8 mouse cellular contexts compared by ENCODE assay signal in genomic region chr15:59783393-59783781, GRCm38 (mm10).
A peak's percentile ranks its signal among the peaks of the same experiment; 100 is the strongest.
DNase-seq lines count a peak whose midpoint lies in the region; ATAC-seq lines count a peak whose summit lies in the region.

No protein-coding gene starts in this region.

- H3K36me3 ChIP-seq in liver, embryonic 15.5 days (replicated peaks) = no peaks in the 10 kb centered on the region

- peak overlapping the region; percentile 69 for H3K27ac ChIP-seq in liver, embryonic 15.5 days (replicated peaks)

- H3K9me3 ChIP-seq in liver, embryonic 15.5 days (replicated peaks) = no peaks in the 10 kb centered on the region

- H3K4me2 ChIP-seq in liver, embryonic 15.5 days = no peak overlapping the region

- H3K9ac ChIP-seq in liver, embryonic 15.5 days = no peak overlapping the region

- H3K4me3 ChIP-seq in liver, embryonic 15.5 days (replicated peaks) = no peak overlapping the region

- DNase-seq in embryo, embryonic 9.5 days (ENCODE audit: extremely low spot score) = peak; percentile 29
- no peak for DNase-seq in embryo, embryonic 10.5 days (ENCODE audit: low spot score)
- peak; percentile 31 for DNase-seq in retina, embryonic 14.5 days (ENCODE audit: low spot score)
- no peak for DNase-seq in retina, postnatal 1 day
- no peak for DNase-seq in thymus, postnatal 25 days
- no peak for DNase-seq in spleen, postnatal 10 days (ENCODE audit: low spot score in 2 of 2)
- no peak for DNase-seq in ovary, postnatal 36 days (ENCODE audit: low spot score)

- peaks cover 26% of the 10 kb centered on the region for H3K4me1 ChIP-seq in liver, embryonic 15.5 days (replicated peaks)

- WGBS in liver, embryonic 15.5 days (ENCODE audit: insufficient replicate concordance) = 12% methylated on average over 6 of the region's 6 CpGs

- ATAC-seq in liver, embryonic 15.5 days (ENCODE audit: insufficient read depth) = no peak

- H3K27me3 ChIP-seq in liver, embryonic 15.5 days = no peaks in the 10 kb centered on the region

Comparison
In these comparisons a context has a peak if more than half of its experiments do, and no peak if none do; other contexts are left out.
1. DNase-seq: peak in embryo, embryonic 9.5 days (single experiment) and retina, embryonic 14.5 days (single experiment); none in embryo, embryonic 10.5 days (single experiment), retina, postnatal 1 day (single experiment), thymus, postnatal 25 days (single experiment), spleen, postnatal 10 days (0 of 2) and ovary, postnatal 36 days (single experiment).